12 mouse cellular contexts compared by ENCODE assay signal in genomic region chr10:86304583-86304982, GRCm38 (mm10). TPM values are rescaled to one million over a fixed set of nuclear protein-coding genes. Genes with fewer than 3 reads are reported as not detected.
A peak's percentile ranks its signal among the peaks of the same experiment; 100 is the strongest.
DNase-seq lines count a peak whose midpoint lies in the region; ATAC-seq and TF ChIP-seq lines count a peak whose summit lies in the region.
"Had no signal": no experiment of that assay in that cellular context is flagged by ENCODE, and none has a peak within 500 bp of the region (broad histone marks: within the 10 kb centered on the region; RNA-seq: fewer than 3 reads in every experiment).

No protein-coding gene starts in this region.

- no peak for ATAC-seq in forebrain, embryonic 11.5 days (replicated peaks; ENCODE audit: low FRiP score)
- no peak for ATAC-seq in kidney, embryonic 15.5 days (replicated peaks; ENCODE audit: low FRiP score)
- ATAC-seq in kidney, embryonic 14.5 days (ENCODE audit: low FRiP score, low TSS enrichment) = no peak
- no peak for ATAC-seq in limb, embryonic 12.5 days (ENCODE audit: insufficient number of reproducible peaks, insufficient read depth, low FRiP score, low TSS enrichment, low read depth)
- ATAC-seq: inflammation-experienced regulatory T-cells, adult 6 months; liver, postnatal 0 days had no signal

- no peak for TF ChIP-seq CTCF in thymus, adult 2 months (IDR thresholded peaks at IDR 0.05; ENCODE audit: borderline replicate concordance, control insufficient read depth, extremely low read depth, insufficient read depth, low read length, poor library complexity)

- H3K4me1 ChIP-seq in forebrain, embryonic 10.5 days = peaks cover 54% of the 10 kb centered on the region
- H3K4me1 ChIP-seq in forebrain, embryonic 11.5 days (replicated peaks; ENCODE audit: control insufficient read depth, insufficient read depth, low read length) = peaks cover 14% of the 10 kb centered on the region
- H3K4me1 ChIP-seq in kidney, embryonic 15.5 days = peaks cover 49% of the 10 kb centered on the region
- H3K4me1 ChIP-seq in kidney, embryonic 14.5 days (ENCODE audit: control insufficient read depth, insufficient read depth, low read length) = peaks cover 8% of the 10 kb centered on the region
- peaks cover 40% of the 10 kb centered on the region for H3K4me1 ChIP-seq in limb, embryonic 12.5 days (replicated peaks)
- H3K4me1 ChIP-seq in thymus, adult 2 months (replicated peaks; ENCODE audit: control insufficient read depth, insufficient read depth, low read length) = peaks cover 3% of the 10 kb centered on the region; the same call in 1 of the 2 replicates

- TF ChIP-seq POLR2A in thymus, adult 2 months (IDR thresholded peaks at IDR 0.05; ENCODE audit: control insufficient read depth, extremely low read depth, insufficient read depth, low read length, poor library complexity) = no peak

- 2% methylated on average over 2 of the region's 2 CpGs for WGBS in forebrain, embryonic 10.5 days
- WGBS in forebrain, embryonic 11.5 days = 0% methylated on average over 2 of the region's 2 CpGs
- WGBS in kidney, embryonic 15.5 days = 12% methylated on average over 2 of the region's 2 CpGs
- 5% methylated on average over 2 of the region's 2 CpGs for WGBS in kidney, embryonic 14.5 days
- WGBS in limb, embryonic 12.5 days = 6% methylated on average over 2 of the region's 2 CpGs
- WGBS in thymus, adult 2 months = 45% methylated on average over 2 of the region's 2 CpGs

- H3K4me2 ChIP-seq in forebrain, embryonic 11.5 days (ENCODE audit: low read depth, low read length, severe bottlenecking) = no peak overlapping the region
- H3K4me2 ChIP-seq in kidney, embryonic 15.5 days = no peak overlapping the region
- H3K4me2 ChIP-seq in kidney, embryonic 14.5 days (replicated peaks; ENCODE audit: low read depth, low read length) = no peak overlapping the region
- H3K4me2 ChIP-seq in limb, embryonic 12.5 days = peak overlapping the region; percentile 15; the same call in 1 of the 2 replicates
- H3K4me2 ChIP-seq: heart, embryonic 12.5 days had no signal

- H3K27me3 ChIP-seq in forebrain, embryonic 10.5 days (ENCODE audit: poor library complexity, severe bottlenecking) = peaks cover 48% of the 10 kb centered on the region
- peaks cover 2% of the 10 kb centered on the region; the same call in 1 of the 2 replicates for H3K27me3 ChIP-seq in forebrain, embryonic 11.5 days (ENCODE audit: control insufficient read depth, insufficient read depth, low read length)
- no peaks in the 10 kb centered on the region for H3K27me3 ChIP-seq in kidney, embryonic 15.5 days
- no peaks in the 10 kb centered on the region for H3K27me3 ChIP-seq in kidney, embryonic 14.5 days (ENCODE audit: control insufficient read depth, insufficient read depth, low read length)
- no peaks in the 10 kb centered on the region for H3K27me3 ChIP-seq in limb, embryonic 12.5 days
- peaks cover 2% of the 10 kb centered on the region; the same call in 1 of the 2 replicates for H3K27me3 ChIP-seq in thymus, adult 2 months (ENCODE audit: control insufficient read depth, insufficient read depth, low read length)
- H3K27me3 ChIP-seq: heart, embryonic 12.5 days had no signal

- no peaks in the 10 kb centered on the region; the same call in 1 of the 2 replicates for H3K36me3 ChIP-seq in forebrain, embryonic 10.5 days (replicated peaks)
- no peaks in the 10 kb centered on the region for H3K36me3 ChIP-seq in forebrain, embryonic 11.5 days (ENCODE audit: control insufficient read depth, insufficient read depth, low read length)
- peaks cover 29% of the 10 kb centered on the region; the same call in 1 of the 2 replicates for H3K36me3 ChIP-seq in kidney, embryonic 15.5 days
- H3K36me3 ChIP-seq in kidney, embryonic 14.5 days (ENCODE audit: control insufficient read depth, insufficient read depth, low read length) = peaks cover 6% of the 10 kb centered on the region; the same call in 1 of the 2 replicates
- peaks cover 39% of the 10 kb centered on the region for H3K36me3 ChIP-seq in limb, embryonic 12.5 days
- H3K36me3 ChIP-seq in thymus, adult 2 months (ENCODE audit: control insufficient read depth, insufficient read depth, low read length) = no peaks in the 10 kb centered on the region

- no peak overlapping the region for H3K27ac ChIP-seq in forebrain, embryonic 10.5 days
- no peak overlapping the region for H3K27ac ChIP-seq in forebrain, embryonic 11.5 days (ENCODE audit: low read depth, low read length)
- 0 out of 2 replicates have a peak overlapping the region, but pooled peaks have one; percentile 13 for H3K27ac ChIP-seq in kidney, embryonic 15.5 days
- no peak overlapping the region for H3K27ac ChIP-seq in kidney, embryonic 14.5 days (ENCODE audit: low read depth, low read length)
- peak overlapping the region; percentile 29; the same call in 1 of the 2 replicates for H3K27ac ChIP-seq in limb, embryonic 12.5 days
- no peak overlapping the region for H3K27ac ChIP-seq in thymus, adult 2 months (ENCODE audit: control insufficient read depth, insufficient read depth, low read length)

- H3K4me3 ChIP-seq in forebrain, embryonic 10.5 days = no peak overlapping the region
- H3K4me3 ChIP-seq in forebrain, embryonic 11.5 days (ENCODE audit: low read depth, low read length) = no peak overlapping the region
- no peak overlapping the region for H3K4me3 ChIP-seq in kidney, embryonic 15.5 days (replicated peaks)
- no peak overlapping the region for H3K4me3 ChIP-seq in kidney, embryonic 14.5 days (ENCODE audit: low read length)
- H3K4me3 ChIP-seq in limb, embryonic 12.5 days (replicated peaks) = no peak overlapping the region
- no peak overlapping the region for H3K4me3 ChIP-seq in thymus, adult 2 months (ENCODE audit: control insufficient read depth, insufficient read depth, low read length)
- H3K4me3 ChIP-seq: heart, embryonic 12.5 days had no signal

- no peaks in the 10 kb centered on the region for H3K9me3 ChIP-seq in forebrain, embryonic 10.5 days
- no peaks in the 10 kb centered on the region for H3K9me3 ChIP-seq in forebrain, embryonic 11.5 days (ENCODE audit: control insufficient read depth, low read length)
- H3K9me3 ChIP-seq in kidney, embryonic 15.5 days (replicated peaks) = no peaks in the 10 kb centered on the region
- no peaks in the 10 kb centered on the region for H3K9me3 ChIP-seq in kidney, embryonic 14.5 days (ENCODE audit: control insufficient read depth, low read length)
- H3K9me3 ChIP-seq in limb, embryonic 12.5 days = no peaks in the 10 kb centered on the region
- H3K9me3 ChIP-seq: heart, embryonic 12.5 days had no signal

- no peak overlapping the region for H3K9ac ChIP-seq in forebrain, embryonic 11.5 days (ENCODE audit: low read length)
- H3K9ac ChIP-seq in kidney, embryonic 15.5 days = no peak overlapping the region
- no peak overlapping the region for H3K9ac ChIP-seq in kidney, embryonic 14.5 days (ENCODE audit: low read depth, low read length)
- peak overlapping the region; percentile 31; the same call in 1 of the 2 replicates for H3K9ac ChIP-seq in limb, embryonic 12.5 days (replicated peaks)
- H3K9ac ChIP-seq: heart, embryonic 12.5 days; liver, postnatal 0 days had no signal

- peak; percentile 27 for DNase-seq in forebrain, embryonic 10.5 days (ENCODE audit: extremely low spot score, low spot score)
- no peak for DNase-seq in forebrain, embryonic 11.5 days (ENCODE audit: low spot score)
- peak; percentile 50 for DNase-seq in embryo, embryonic 10.5 days (ENCODE audit: low spot score)
- DNase-seq in right cerebral cortex, postnatal 25 days = no peak
- no peak for DNase-seq in thymus, adult 2 months
- DNase-seq: cerebellum, adult 11-12 months; liver, postnatal 0 days had no signal

RNA-seq across cellular contexts. Expression of gene Timp3, which starts 4.4 kb away (rescaled TPM):
- 22.1 and 22.4 TPM in 2 replicates for polyA plus RNA-seq in forebrain, embryonic 10.5 days (2016; fragmentation: Nextera tagmentation; extraction: Ambion mirVana)
- 20.4 and 21.1 TPM in 2 replicates for polyA plus RNA-seq in forebrain, embryonic 11.5 days (2014; fragmentation: Nextera tagmentation; extraction: Ambion mirVana)
- 82.0 and 85.9 TPM in 2 replicates for polyA plus RNA-seq in kidney, embryonic 15.5 days (2015; fragmentation: Nextera tagmentation; extraction: Ambion mirVana)
- polyA plus RNA-seq in kidney, embryonic 14.5 days (2014; fragmentation: Nextera tagmentation; extraction: Ambion mirVana) = 31.9 and 60.1 TPM in 2 replicates
- 66.3 and 69.4 TPM in 2 replicates for polyA plus RNA-seq in limb, embryonic 12.5 days (2016; fragmentation: Nextera tagmentation; extraction: Ambion mirVana)
- polyA plus RNA-seq in thymus, adult 2 months (2012; rRNA removed) = 30.5 and 39.7 TPM in 2 replicates
- polyA plus RNA-seq: inflammation-experienced regulatory T-cells, adult 6 months had no signal

Comparison
In these comparisons a context has a peak if more than half of its experiments do, and no peak if none do; other contexts are left out.
1. DNase-seq: peak in forebrain, embryonic 10.5 days (single experiment) and embryo, embryonic 10.5 days (single experiment); none in forebrain, embryonic 11.5 days (single experiment), right cerebral cortex, postnatal 25 days (single experiment) and thymus, adult 2 months (single experiment).
2. H3K27ac ChIP-seq: peak in kidney, embryonic 15.5 days (single experiment) and limb, embryonic 12.5 days (single experiment); none in forebrain, embryonic 10.5 days (single experiment), forebrain, embryonic 11.5 days (single experiment), kidney, embryonic 14.5 days (single experiment) and thymus, adult 2 months (single experiment).